Mouse (Mus musculus): ENCODE results near the gene Nr0b2. TPM values are rescaled to one million over a fixed set of nuclear protein-coding genes. Genes with fewer than 3 reads are reported as not detected.

Gene Nr0b2
- total RNA-seq, 1 experiment, result 0.31 TPM

DNA sequence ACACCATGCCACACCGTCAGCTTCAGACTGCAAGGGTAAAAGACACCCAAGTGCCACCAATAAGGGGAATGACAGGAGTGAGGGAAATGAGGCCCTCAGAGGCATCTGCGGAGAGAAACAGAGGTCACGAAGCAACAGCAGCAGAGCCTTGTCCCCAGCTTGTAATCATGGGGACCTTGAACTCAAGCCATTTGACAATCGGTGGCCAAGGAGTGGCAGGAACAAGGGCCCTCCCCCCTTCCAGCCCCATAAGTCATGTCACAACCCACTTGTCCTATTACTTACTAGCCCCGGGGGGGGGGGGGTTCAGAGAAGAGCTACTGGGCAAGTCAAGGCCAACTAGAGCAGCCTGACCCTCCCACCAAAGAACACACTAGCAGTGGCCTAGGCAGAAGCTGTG lies 16.5 kb upstream of the Nr0b2 start:
- no peak overlapping the region for H3K9ac ChIP-seq (ENCODE audit: insufficient read depth, low read depth, low read length, poor library complexity, severe bottlenecking)
- TF ChIP-seq CHD2 (IDR thresholded peaks at IDR 0.05; ENCODE audit: low read depth, low read length), result no peak
- no peak for TF ChIP-seq HCFC1 (IDR thresholded peaks at IDR 0.05; ENCODE audit: borderline replicate concordance, insufficient read depth, low read length)
- no peak for TF ChIP-seq MAFK (IDR thresholded peaks at IDR 0.05; ENCODE audit: insufficient read depth, low read depth, low read length)
- TF ChIP-seq ZNF384 (IDR thresholded peaks at IDR 0.05; ENCODE audit: low read depth, low read length), result no peak
- no peak for TF ChIP-seq ZC3H11A (IDR thresholded peaks at IDR 0.05; ENCODE audit: borderline replicate concordance, low read depth, low read length)
- in situ Hi-C loops (cut with MboI; ENCODE audit: low sequenced_read_pairs in 2 of 2, unreplicated experiment in 2 of 2), result no loop called here
- DNase-seq (ENCODE audit: low read depth, low spot score), result no peak
- no peaks in the 10 kb centered on the region for H3K9me3 ChIP-seq (ENCODE audit: control insufficient read depth, insufficient read depth, low read depth, low read length)
- peaks cover 75% of the 10 kb centered on the region for H3K36me3 ChIP-seq (ENCODE audit: control insufficient read depth, insufficient read depth, low read length, poor library complexity, severe bottlenecking)
- no peak overlapping the region for H3K4me3 ChIP-seq (ENCODE audit: insufficient read depth in 1 of 2, low read depth in 1 of 2, low read length in 2 of 2, poor library complexity in 1 of 2, severe bottlenecking in 1 of 2)
- H3K4me1 ChIP-seq (ENCODE audit: control insufficient read depth in 2 of 2, insufficient read depth in 2 of 2, low read length in 2 of 2, poor library complexity in 1 of 2), result peaks cover 0 to 8% of the 10 kb centered on the region in 2 experiments; a peak in 1 of 4 replicates
- no peak overlapping the region for H3K27ac ChIP-seq (ENCODE audit: insufficient read depth, low read depth, low read length, poor library complexity, severe bottlenecking)

DNA sequence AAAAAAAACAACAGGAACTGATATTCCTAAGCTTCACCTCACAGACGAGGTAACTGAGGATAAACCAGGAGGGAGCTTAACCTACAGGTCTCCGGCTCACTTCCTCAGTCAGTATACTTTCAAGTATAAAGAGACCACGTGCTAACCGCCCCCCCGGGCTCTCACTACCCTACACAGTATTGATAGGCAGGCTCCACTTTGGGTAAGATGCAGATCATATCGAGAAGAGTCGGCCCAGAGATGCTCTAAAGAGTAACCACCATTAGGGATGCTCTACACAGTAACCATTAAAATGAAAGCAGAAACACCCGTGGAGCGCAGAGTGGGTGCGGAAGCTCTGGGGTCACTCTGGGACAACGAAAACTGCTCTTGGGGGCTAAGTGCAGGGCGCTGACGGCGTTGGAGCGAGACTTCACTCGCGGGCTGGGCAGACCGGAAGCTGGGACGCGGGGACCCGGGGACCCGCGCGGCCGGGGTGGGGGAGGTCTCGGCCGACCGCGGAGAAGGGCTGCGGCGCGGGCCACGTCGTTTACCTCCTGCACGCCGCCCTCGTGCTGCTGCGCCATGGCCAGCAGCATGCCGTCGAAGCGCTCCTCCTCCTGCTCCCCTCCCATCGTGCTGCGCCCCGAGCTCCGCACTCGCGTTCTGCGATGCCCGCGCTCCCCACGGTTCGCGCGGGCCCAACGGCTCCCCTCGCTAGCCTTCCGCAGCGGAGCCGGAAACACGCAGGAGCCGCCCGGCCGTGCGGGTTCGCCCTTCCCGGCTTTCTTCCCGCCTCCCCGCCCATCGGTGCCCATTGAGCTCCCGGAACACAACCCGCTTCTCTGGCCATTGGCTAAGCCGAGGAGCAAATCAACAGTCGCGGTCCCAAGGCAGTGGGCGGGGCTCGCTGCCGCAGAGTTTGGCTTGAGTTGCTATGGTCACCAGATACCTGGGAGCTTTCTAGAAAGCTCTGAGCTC lies 7.6 kb upstream of the Nr0b2 start, which contains the start of gene Nudc:
Nudc (minus strand) TSS at position 725 of the 960 bp plus-strand sequence.
- Histone ChIP-seq H3K9ac (ENCODE audit: insufficient read depth, low read depth, low read length, poor library complexity, severe bottlenecking) (peak within 1 kb of the TSS; percentile 93), H3K36me3 (ENCODE audit: control insufficient read depth, insufficient read depth, low read length, poor library complexity, severe bottlenecking) (peaks cover 32% of the 10 kb centered on the region), H3K9me3 (ENCODE audit: control insufficient read depth, insufficient read depth, low read depth, low read length) (no peaks in the 10 kb centered on the region), H3K4me3 (ENCODE audit: insufficient read depth in 1 of 2, low read depth in 1 of 2, low read length in 2 of 2, poor library complexity in 1 of 2, severe bottlenecking in 1 of 2) (peak within 1 kb of the TSS; percentile 90 to 100), H3K4me1 (ENCODE audit: control insufficient read depth in 2 of 2, insufficient read depth in 2 of 2, low read length in 2 of 2, poor library complexity in 1 of 2) (peaks cover 2 to 12% of the 10 kb centered on the region in 2 experiments; a peak in 2 of 4 replicates), H3K27ac (ENCODE audit: insufficient read depth, low read depth, low read length, poor library complexity, severe bottlenecking) (peak within 1 kb of the TSS; percentile 65)
- DNase-seq (ENCODE audit: low read depth, low spot score), result peak; percentile 97
- TF ChIP-seq ZC3H11A (IDR thresholded peaks at IDR 0.05; ENCODE audit: borderline replicate concordance, low read depth, low read length) (no peak), HCFC1 (IDR thresholded peaks at IDR 0.05; ENCODE audit: borderline replicate concordance, insufficient read depth, low read length) (peak; percentile 67; the same call in 1 of the 2 replicates)
- in situ Hi-C loops (cut with MboI; ENCODE audit: low sequenced_read_pairs in 2 of 2, unreplicated experiment in 2 of 2), result no loop called here

- H3K9ac ChIP-seq (ENCODE audit: insufficient read depth, low read depth, low read length, poor library complexity, severe bottlenecking), result no peak overlapping the region
- no peak for DNase-seq (ENCODE audit: low read depth, low spot score)
- peaks cover 0 to 6% of the 10 kb centered on the region in 2 experiments; a peak in 1 of 4 replicates for H3K4me1 ChIP-seq (ENCODE audit: control insufficient read depth in 2 of 2, insufficient read depth in 2 of 2, low read length in 2 of 2, poor library complexity in 1 of 2)
- H3K9me3 ChIP-seq (ENCODE audit: control insufficient read depth, insufficient read depth, low read depth, low read length), result no peaks in the 10 kb centered on the region
- H3K36me3 ChIP-seq (ENCODE audit: control insufficient read depth, insufficient read depth, low read length, poor library complexity, severe bottlenecking), result no peaks in the 10 kb centered on the region
- H3K27ac ChIP-seq (ENCODE audit: insufficient read depth, low read depth, low read length, poor library complexity, severe bottlenecking), result no peak overlapping the region
- TF ChIP-seq ZC3H11A (IDR thresholded peaks at IDR 0.05; ENCODE audit: borderline replicate concordance, low read depth, low read length) (no peak), ZNF384 (IDR thresholded peaks at IDR 0.05; ENCODE audit: low read depth, low read length) (no peak), HCFC1 (IDR thresholded peaks at IDR 0.05; ENCODE audit: borderline replicate concordance, insufficient read depth, low read length) (no peak), CHD2 (IDR thresholded peaks at IDR 0.05; ENCODE audit: low read depth, low read length) (no peak), MAFK (IDR thresholded peaks at IDR 0.05; ENCODE audit: insufficient read depth, low read depth, low read length) (no peak)
- no peak overlapping the region for H3K4me3 ChIP-seq (ENCODE audit: insufficient read depth in 1 of 2, low read depth in 1 of 2, low read length in 2 of 2, poor library complexity in 1 of 2, severe bottlenecking in 1 of 2)
- in situ Hi-C loops (cut with MboI; ENCODE audit: low sequenced_read_pairs in 2 of 2, unreplicated experiment in 2 of 2), result no loop called here
Observed at GRCm38 (mm10) chr4:133552029-133552428, 1.1 kb upstream of the Nr0b2 start.

DNA sequence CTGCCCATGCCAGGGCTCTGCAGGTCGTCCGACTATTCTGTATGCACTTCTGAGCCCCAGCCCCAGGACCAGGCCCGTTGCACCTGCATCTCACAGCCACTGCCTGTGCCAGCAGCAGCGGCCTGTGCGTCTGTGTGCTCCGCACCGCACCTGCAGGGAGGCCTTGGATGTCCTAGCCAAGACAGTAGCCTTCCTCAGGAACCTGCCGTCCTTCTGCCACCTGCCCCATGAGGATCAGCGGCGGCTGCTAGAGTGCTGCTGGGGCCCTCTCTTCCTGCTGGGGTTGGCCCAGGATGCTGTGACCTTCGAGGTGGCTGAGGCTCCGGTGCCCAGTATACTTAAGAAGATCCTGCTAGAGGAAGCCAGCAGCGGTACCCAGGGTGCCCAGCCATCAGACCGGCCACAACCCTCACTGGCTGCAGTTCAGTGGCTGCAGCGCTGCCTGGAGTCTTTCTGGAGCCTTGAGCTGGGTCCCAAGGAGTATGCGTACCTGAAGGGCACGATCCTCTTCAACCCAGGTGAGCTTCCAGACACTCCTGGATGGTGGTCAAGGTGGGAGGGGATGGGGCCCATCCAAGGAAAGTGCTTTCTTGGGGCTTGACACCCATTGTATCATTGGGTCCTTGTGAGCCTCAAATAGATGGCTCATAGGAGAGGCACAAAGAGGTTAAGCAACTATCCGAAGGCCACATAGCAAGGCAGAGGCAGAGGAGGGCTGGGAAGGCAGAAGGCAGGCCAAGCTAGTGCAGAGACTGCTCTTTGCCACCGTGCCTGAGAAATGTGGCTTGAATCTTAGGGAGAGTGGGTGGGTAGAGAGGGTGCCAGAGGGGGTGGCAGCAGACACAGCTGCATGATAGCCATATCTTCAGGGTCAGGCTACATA lies 513 bp downstream of the Nr0b2 start:
- H3K9ac ChIP-seq (ENCODE audit: insufficient read depth, low read depth, low read length, poor library complexity, severe bottlenecking), result 0 out of 2 replicates have a peak overlapping the region, but pooled peaks have one; percentile 44
- H3K4me1 ChIP-seq (ENCODE audit: control insufficient read depth in 2 of 2, insufficient read depth in 2 of 2, low read length in 2 of 2, poor library complexity in 1 of 2), result peaks cover 0 to 6% of the 10 kb centered on the region in 2 experiments; a peak in 1 of 4 replicates
- in situ Hi-C loops (cut with MboI; ENCODE audit: low sequenced_read_pairs in 2 of 2, unreplicated experiment in 2 of 2), result no loop called here
- H3K27ac ChIP-seq (ENCODE audit: insufficient read depth, low read depth, low read length, poor library complexity, severe bottlenecking), result no peak overlapping the region
- TF ChIP-seq HCFC1 (IDR thresholded peaks at IDR 0.05; ENCODE audit: borderline replicate concordance, insufficient read depth, low read length) (no peak), ZNF384 (IDR thresholded peaks at IDR 0.05; ENCODE audit: low read depth, low read length) (no peak), ZC3H11A (IDR thresholded peaks at IDR 0.05; ENCODE audit: borderline replicate concordance, low read depth, low read length) (no peak), MAFK (IDR thresholded peaks at IDR 0.05; ENCODE audit: insufficient read depth, low read depth, low read length) (no peak), CHD2 (IDR thresholded peaks at IDR 0.05; ENCODE audit: low read depth, low read length) (no peak)
- H3K4me3 ChIP-seq (ENCODE audit: insufficient read depth in 1 of 2, low read depth in 1 of 2, low read length in 2 of 2, poor library complexity in 1 of 2, severe bottlenecking in 1 of 2), result peak overlapping the region; percentile 16 to 50; a peak in 3 of 4 replicates
- no peaks in the 10 kb centered on the region for H3K9me3 ChIP-seq (ENCODE audit: control insufficient read depth, insufficient read depth, low read depth, low read length)
- no peak for DNase-seq (ENCODE audit: low read depth, low spot score)
- H3K36me3 ChIP-seq (ENCODE audit: control insufficient read depth, insufficient read depth, low read length, poor library complexity, severe bottlenecking), result no peaks in the 10 kb centered on the region
